Mouse (Mus musculus): ENCODE data around the gene Zfand3.

Zfand3 gene

DNA sequence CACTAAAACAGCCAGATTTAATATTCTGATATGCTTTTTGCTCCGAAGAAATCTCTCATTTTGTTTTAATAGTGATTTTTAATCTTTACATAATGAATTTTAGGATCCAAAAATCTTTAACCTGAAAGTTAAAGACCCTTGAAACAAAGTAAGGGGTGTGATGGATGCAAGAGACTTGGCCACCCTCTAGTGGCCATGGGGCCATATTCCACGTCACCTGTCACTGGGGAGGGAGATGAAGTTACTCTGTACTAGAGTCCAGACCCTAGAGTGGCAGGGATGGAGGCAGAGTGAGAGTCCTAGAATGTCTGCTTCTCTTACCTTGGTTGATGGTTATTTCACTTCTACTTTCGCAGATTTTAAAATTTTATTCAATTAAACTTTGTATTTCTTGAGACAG, 100.8 kb downstream of the Zfand3 start:
- DNase-seq (ENCODE audit: low read depth): no peak

DNA sequence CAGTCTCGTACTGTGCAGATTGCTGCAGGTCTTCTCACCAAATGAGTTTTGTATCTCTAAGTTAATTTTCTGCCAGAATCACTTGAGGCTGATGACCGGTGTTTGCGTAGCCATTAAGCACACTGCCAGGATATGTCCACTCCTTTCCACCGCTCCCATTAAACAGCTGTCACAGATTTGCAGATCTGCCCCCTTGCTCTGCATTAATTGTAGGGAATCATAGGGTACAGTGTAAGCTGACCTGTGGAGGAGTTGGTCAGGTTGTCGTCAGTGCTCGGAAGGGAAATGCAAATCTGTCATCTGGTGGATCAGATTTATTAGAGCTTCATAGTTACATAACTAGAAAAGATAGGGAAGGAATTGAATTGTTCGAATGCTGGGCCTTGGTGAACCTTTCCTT, 106.1 kb downstream of the Zfand3 start:
- DNase-seq (ENCODE audit: low read depth): no peak

DNA sequence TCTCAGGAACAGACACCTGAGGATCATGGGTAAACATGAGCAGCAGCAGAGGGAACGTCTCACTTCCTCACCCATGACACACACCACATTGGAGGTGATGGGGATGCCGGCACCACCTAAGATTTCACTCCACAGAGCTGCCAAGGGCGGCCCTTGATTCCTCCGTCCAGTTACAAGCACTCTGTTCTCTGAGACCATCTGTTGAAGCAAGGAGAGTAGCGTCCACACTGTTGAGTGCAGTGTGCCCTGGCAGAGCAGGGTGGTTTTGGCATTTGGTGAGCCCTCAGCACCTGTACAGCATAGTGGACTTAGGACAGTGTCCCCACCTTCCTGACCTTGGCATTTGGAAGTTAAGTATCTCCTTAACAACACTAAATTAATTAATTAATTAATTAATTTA, 107.0 kb downstream of the Zfand3 start:
- no peak for DNase-seq (ENCODE audit: low read depth)

DNA sequence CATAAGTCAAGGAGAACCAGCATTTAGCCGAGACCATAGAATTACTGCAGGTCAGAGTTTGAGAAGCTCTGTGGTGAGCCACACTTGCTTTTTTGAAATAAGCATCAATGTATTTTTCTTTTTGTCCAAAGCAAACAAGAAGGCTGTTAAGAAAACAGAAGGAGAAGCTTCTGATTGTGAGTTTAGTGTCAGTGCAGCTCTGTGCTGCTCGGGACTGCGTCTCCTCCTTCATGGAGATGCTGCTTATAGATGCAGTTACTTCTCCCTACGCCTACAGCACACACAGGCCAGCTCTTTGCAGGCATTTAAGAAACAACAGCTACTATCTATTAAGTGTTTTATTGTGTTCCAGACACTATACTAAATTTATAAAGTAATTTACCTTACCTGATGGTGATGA, 107.5 kb downstream of the Zfand3 start:
- no peak for DNase-seq (ENCODE audit: low read depth)

- DNase-seq (ENCODE audit: low read depth): no peak
These were observed 108.2 kb downstream of the Zfand3 start for GRCm38 (mm10) chr17:30112555-30113305.

DNA sequence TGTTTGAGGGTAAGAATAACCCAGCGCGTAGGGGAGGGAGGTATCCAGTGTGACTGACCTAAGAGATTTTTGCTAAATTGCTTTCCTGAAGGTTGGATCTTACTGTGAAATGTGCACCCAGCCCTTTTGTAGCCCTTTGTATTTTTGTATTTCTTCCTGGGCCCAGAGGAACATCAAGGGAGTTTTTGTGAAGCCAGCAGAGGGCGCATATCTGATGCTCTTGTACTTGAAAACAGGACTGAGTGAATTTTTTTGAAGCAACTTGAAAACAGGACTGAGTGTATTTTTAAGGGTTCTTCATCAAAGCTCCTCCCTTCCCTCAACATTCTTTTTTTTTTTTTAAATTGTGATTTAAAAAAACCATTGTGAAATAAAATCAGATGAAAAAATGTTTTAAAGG, 110.2 kb downstream of the Zfand3 start:
- DNase-seq (ENCODE audit: low read depth): no peak

DNA sequence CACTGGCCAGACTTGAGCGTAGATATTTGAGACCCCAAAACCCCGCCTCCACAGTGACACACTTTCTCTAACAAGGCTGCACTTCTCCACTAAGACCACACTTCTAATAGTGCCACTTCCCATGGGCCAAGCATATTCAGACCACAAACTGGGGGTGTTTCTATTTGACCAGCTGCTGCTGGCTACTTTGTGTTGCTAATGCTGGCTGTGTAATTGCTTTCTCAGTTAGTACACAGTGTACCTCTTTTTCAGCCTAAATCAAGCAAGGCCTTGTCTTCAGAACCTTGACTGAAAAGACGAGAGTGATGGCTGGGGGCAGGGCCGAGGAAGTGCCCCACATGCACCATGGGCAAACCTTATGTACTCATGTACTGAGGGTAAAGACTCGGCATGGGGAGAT, 111.7 kb downstream of the Zfand3 start:
- DNase-seq (ENCODE audit: low read depth): no peak

GRCm38 (mm10) chr17:30118036-30118435, 113.5 kb downstream of the Zfand3 start:
- no peak for DNase-seq (ENCODE audit: low read depth)

GRCm38 (mm10) chr17:30122278-30122677, 117.7 kb downstream of the Zfand3 start:
- no peak for DNase-seq (ENCODE audit: low read depth)

- no peak for DNase-seq (ENCODE audit: low read depth)
These were observed 123.9 kb downstream of the Zfand3 start for GRCm38 (mm10) chr17:30128456-30128855.

DNA sequence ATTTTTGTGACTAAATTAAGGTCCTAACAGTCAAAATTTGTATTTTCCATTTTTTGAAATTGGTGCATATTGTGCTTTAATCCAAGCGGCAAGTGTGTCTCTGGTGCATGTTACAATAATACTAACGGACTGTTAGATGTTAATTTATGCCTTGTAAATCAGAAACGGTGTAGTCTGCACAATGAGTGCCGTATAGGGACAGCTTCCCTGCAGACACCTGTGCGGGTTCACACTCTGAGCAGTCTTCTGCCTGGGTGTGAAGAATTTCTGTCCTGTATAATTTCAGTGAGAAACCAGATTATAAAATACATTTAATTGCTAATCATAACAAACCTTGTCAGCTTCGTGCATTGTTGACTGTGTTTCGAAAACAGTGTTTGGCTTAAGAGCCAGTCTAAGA, 124.7 kb downstream of the Zfand3 start:
- no peak for DNase-seq (ENCODE audit: low read depth)

- DNase-seq (ENCODE audit: low read depth): no peak
These were observed 125.8 kb downstream of the Zfand3 start for GRCm38 (mm10) chr17:30130326-30130725.

DNA sequence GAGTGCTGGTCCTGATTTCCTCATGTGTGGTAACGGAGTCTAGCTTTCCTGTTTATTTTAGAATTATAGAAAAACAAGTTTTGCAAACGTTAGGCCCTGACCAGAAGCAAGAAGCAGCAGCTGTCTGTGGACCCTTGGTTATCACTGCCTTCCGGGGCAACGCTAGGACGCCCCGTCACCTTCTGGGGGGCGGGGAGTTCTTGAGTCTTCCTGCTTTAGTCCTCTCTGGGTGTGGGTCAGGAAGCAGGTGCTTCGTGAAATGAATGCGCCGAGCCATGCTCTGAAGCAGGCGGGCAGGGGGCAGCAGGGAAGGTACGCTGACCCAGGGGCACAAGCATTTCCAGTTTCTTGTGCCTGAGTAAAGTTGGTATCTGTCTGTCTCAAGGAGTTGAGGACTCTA, 129.1 kb downstream of the Zfand3 start:
- DNase-seq (ENCODE audit: low read depth): no peak

DNA sequence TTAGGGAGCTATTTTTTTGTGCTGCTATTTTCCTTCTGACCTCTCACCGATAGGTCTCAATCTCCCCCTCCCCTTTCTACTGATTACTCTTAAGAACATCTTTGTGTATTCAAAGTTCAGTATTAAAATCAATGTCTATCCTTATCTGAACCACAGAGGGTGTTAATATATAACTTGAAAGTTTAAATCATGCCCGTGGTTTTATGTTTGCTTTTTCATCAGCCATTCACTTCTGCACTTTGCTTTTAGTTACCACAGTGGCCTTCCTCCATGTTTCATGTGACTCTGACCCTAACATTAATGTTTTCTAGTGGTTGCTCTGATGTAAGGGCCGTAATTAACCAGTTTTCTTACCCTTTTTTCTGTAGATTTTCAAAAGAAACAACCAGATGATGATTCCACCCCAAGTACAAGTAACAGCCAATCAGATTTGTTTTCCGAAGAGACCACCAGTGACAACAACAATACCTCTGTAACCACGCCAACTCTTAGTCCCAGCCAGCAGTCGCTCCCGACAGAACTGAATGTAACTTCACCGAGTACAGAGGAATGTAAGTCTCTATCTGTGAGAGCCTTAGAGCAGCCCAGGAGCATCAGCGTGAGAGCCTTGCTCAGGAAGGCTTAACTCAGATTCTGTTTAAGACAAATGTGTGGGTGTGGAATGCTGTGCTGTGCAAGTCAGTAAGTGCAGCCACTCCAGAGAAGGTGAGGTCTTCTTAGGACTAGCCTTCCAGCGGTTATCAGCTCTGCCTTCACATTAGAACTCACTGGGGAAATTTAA, 130.6 kb downstream of the Zfand3 start:
- no peak for DNase-seq (ENCODE audit: low read depth)

DNA sequence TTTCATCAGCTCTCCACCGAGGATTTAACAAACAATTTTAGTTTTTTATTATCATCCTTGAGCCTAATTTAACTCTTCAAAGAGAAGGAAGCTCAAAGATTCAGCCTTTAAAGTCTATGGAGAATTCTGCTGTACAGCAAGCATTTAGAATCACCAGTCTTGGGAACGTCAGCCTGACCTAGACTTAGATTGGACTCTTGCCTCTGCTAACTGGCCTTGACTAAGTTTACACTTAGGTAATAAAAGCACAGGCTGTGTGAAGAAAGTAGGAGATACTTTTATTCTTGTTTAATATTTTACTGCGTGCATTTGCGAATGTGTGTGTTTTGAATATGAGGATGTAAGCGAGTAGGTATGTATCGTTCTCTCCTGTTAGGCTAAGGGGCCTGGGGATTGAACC, 131.4 kb downstream of the Zfand3 start:
- no peak for DNase-seq (ENCODE audit: low read depth)

GRCm38 (mm10) chr17:30136684-30137083, 132.2 kb downstream of the Zfand3 start:
- DNase-seq (ENCODE audit: low read depth): no peak

GRCm38 (mm10) chr17:30137115-30137514, 132.6 kb downstream of the Zfand3 start:
- DNase-seq (ENCODE audit: low read depth): no peak

DNA sequence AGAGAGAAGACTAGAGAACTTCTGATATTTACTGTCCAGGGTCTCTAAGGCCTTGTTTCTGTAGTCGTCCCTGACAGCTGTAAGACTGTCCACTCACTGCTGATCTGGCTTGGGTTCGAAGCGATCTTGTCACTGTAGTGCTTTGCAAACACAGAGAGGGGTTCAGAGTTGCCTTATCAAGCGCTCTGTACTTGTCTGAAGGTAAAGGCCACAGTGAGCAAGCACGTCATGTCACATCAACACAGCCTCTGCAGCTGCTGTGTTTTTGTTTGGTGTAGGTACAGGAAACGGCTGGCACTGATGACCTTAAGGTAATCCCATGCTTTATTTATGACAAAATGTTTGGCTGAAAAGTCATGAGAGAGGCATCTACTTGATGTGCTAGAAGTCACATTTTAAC, 139.6 kb downstream of the Zfand3 start:
- no peak for DNase-seq (ENCODE audit: low read depth)

- DNase-seq (ENCODE audit: low read depth): no peak
These were observed 141.1 kb downstream of the Zfand3 start for GRCm38 (mm10) chr17:30145596-30146149.

DNA sequence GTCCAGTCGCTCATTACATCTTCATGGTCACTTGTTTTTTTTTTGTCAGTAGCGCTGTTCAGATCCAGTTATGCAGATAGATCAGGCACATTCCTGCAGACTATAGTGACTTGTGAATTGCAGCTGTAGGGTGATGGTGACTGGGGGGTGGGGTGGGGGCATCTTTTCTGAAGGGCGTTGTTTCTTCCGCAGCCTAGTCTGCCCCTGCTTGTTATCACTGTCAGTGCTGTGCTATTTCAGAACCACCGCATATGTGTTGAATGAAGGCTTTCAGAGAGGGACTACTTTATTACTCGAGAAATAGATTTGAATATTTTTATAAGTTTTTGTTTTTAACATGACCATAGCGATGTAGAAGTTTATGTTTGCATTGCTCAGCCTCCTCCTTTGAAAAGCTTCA, 142.0 kb downstream of the Zfand3 start:
- DNase-seq (ENCODE audit: low read depth): no peak

DNA sequence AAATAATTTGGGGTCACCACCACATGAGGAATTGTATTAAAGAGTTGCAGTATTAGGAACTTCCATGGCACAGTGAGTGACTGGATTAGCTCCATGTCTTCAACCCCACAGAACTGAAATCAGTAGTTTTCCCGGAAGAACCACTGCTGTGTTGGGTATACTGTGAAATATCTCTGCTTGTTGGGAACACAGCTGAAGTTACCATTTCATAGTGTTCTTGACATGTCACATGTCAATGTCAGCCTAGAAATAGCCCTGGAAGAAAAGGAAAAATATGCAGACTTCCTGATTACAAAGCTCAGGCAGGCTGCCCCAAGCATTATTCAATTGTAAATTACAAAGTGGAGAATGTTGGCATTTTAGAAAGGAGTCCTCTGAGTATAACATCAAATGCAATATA, 143.4 kb downstream of the Zfand3 start:
- DNase-seq (ENCODE audit: low read depth): no peak

DNA sequence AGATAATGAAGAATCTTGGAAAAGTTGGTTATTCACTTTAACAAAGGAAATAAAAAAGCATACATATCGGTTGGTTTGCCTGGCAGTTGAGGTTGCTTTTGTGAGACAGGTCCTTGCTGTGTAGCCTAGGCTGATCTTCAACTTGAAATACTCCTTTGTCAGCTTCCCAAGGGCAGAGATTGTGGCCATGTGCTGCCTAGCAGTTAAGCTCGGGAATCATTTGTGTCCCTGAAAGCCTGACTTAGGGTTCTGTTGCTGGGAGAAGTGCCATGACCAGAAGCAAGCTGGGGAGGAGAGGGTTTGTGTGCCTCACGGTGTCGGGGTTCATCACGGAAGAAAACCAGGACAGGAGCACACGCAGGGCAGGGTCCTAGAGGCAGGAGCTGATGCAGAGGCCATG, 143.8 kb downstream of the Zfand3 start:
- no peak for DNase-seq (ENCODE audit: low read depth)

DNA sequence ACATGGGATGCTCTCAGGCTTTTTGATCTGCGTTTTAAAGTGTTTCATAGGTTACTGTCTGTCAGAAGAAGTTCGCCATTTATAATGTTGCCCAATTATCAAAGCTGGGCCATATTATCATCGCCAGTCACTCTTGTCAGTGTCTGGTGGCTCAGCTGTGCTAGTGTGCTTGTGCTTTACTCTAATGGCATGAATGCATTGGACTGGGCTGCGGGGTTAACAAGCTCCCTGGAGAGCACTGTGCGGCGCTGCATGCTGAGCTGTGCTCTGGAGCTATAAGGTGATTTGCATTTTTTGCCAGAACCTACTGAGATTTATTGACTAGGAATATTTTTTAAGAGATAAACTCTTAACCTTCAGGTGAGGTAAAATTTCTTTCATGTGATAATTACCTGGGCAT, 145.4 kb downstream of the Zfand3 start:
- DNase-seq (ENCODE audit: low read depth): no peak
